Mouse (Mus musculus): ENCODE measurements around the gene Hes5.

The Hes5 gene

DNA sequence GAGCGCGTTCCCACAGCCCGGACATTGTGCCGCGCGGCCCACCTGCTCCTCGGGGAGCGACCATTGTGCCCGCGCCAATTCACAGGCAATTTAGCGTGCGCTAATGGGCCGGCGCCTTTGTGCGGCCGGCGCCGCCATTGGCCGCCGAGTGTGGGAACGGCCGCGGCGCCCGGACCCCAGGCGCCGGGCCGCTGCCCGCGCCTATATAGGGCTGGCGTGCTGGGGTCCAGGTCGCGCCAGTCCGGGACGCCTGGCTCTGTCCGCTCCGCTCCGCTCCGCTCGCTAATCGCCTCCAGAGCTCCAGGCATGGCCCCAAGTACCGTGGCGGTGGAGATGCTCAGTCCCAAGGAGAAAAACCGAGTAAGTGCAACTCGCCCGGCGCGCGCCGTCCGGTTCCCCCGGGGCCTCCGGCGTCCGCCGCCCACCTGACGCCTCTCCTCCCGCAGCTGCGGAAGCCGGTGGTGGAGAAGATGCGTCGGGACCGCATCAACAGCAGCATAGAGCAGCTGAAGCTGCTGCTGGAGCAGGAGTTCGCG is at the start of gene Hes5:
Gene Hes5, plus strand, starts transcription at position 234 of the 536 bp plus-strand sequence.
- no peak for DNase-seq

- DNase-seq, result no peak
These were observed 49.1 kb upstream of the Hes5 start for GRCm38 (mm10) chr4:154911644-154912043.

DNA sequence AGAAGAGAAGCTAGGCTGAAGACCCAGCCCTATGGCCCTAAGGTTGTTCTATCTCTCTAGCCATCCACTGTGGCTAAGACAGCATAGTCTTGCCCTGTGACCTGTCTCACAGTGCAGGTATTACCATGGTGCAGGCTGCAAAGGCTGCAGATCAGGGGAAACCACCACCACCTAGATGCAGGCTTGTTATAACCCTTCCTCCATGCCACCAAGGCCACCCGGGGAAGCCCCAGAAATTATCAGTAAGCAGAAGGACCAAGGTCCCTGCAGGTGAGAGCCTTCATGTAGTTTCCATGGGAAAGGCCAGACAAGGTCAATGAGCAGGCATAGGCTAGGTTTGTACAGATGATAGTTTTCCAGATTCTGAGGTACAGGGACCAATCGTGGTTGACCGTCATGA is 46.9 kb upstream of the Hes5 start:
- DNase-seq, result no peak

DNA sequence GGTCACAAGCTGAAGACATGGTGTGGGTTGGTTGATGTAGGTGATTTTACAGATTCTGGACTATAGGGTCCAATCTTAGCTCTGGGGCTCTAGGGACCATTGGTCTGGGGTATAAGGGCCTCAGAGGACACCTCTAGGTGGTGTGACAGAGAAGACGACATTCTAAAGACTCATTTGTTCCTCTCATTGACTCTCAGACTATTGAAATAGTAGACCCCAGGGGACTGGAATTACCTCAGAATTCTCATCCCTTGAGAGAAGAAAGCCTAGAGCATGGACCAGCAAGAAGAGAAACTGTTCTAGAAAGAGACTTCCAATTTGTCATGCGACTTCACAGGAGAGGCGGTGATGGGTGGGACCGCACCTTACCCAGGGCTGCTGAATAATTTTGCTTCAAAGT is 46.5 kb upstream of the Hes5 start:
- no peak for DNase-seq

- no peak for DNase-seq
These were observed 46.0 kb upstream of the Hes5 start for GRCm38 (mm10) chr4:154914707-154915106.

DNA sequence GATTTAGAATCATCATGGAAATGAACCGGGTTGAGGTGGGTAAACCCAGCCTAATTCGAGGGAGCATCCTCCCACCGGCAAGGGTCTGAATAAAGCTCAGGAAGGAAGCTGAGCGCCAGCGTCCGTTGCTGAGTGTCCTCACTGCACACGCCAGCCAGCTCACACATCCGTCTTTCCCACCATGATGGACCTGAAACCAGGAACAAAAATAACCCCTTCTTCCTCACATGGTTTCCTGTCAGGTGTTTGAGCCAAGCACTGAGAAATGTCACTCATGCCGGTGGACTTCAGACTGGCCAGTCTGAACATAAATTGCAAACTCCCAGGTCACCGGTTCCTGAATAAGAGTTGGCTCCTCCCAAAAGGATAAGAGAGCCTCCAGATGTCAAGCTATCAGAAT is 45.4 kb upstream of the Hes5 start:
- no peak for DNase-seq

GRCm38 (mm10) chr4:154916662-154917061 is 44.1 kb upstream of the Hes5 start:
- DNase-seq, result no peak

GRCm38 (mm10) chr4:154922291-154922690 is 38.4 kb upstream of the Hes5 start:
- no peak for DNase-seq

- DNase-seq, result no peak
These were observed 37.8 kb upstream of the Hes5 start for GRCm38 (mm10) chr4:154922931-154923330.

DNA sequence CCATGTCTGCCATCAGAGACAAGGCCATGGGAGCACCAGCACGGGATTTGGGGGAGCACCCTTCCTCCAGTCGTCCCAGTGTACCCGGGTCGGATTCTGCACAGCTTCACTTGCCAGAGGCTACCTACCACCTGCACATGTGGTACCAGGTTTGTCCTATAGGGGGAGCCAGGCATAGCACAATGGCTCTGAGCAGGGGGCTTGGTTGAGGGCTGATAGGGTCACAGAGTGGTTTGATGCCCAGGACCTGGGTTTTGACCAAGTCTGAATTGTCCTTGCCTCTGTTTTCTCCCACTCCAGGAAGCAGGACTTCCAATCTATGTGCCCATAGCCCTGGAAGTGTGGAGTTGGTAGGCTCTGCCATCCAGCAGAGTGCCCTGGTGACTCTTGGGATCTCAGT is 35.3 kb upstream of the Hes5 start:
- DNase-seq, result no peak

DNA sequence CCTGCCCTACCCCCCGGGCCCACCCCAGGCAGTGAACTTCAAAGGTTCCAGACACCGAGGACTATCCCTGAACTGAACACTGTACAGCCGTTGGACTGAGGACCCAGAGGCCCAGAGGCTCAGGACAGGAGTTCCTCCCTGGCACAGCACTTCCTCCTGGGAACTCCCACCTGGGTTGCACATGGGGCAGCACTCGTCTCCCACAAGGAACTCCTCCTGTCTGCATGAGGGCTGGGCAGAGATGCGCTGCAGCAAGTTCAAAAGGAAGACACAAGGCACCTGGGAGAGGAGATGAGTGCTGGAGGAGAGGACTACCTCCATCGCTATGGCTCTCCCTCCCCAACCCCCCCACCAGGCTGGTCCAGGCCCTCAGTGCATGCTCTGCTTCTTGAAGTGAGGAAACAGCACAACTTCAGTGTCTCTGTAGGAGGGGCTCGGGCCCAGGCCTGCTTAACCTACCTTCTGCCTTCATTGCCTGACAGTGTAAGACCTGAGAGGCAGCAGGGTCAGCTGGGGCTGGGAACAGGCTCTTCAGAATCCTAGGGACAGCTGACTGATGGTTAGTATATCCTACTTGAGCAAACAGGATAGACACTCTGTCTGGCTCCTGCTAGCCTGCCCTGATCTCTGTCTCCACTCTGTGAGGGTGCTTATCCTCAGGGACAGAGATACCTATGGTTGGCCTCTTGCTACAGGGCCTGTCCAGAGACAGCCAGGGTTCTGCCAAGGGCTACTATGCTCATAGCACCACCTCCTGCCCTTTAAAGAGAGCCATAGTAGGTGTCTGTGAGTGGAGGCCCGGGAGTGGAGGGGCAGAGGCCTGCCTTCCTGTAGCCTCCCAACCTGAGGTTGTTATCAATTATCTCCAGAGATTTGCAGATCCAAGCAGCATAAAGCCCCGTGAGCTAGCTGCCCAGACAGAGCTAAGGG is 33.5 kb upstream of the Hes5 start:
- no peak for DNase-seq

DNA sequence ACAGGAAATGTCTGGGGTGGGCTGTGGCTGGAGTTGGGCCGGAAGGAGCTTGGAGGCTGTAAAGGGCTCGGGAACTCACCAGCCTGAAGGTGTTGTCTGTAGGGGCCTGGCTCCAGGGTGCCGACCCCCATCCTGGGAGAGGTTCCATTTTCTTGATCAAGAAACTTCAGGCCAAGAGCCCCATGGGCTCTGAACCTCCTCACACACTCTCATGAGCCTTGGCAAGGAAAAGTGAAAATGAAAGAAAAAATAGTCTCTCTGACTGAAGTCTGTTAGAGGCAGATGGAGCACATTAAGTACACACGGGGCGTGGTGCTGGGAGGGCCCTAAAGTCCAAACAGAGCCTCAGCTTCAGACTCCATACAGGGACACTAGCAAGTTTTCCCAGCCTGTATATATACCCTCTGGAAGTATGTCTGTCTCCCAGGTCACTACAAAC is 32.8 kb upstream of the Hes5 start:
- peak; percentile 57 for DNase-seq

- no peak for DNase-seq
These were observed 32.2 kb upstream of the Hes5 start, which contains the start of gene Tnfrsf14 for GRCm38 (mm10) chr4:154928395-154929087. Tnfrsf14 (minus strand) TSS chr4:154928563.

DNA sequence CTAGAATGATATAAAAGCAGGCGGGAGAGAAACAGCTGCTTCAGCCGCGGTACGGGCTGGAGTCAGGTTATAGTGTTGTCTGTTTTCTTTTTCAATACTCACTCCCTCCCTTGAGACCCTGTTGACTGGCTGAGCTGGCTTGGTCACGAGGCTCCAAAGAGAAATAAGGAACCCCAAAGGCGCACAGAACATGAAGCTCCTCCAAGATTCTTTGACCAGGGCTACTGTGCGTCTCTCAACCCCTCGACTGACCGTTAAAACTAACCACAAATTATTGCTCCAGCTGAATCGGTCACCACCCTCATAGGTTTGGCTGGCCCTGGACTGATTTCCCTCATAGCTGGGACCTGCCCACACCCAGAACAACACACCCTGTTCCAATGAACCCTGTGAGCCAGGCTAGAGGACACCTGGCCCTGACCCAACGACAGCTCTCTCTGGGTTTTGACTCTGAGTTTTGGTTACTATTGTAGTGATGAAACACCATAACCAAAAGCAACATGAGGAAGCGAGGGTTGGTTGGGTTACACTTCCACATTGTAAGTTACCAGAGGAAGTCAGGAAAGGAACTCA is 31.5 kb upstream of the Hes5 start:
- no peak for DNase-seq

DNA sequence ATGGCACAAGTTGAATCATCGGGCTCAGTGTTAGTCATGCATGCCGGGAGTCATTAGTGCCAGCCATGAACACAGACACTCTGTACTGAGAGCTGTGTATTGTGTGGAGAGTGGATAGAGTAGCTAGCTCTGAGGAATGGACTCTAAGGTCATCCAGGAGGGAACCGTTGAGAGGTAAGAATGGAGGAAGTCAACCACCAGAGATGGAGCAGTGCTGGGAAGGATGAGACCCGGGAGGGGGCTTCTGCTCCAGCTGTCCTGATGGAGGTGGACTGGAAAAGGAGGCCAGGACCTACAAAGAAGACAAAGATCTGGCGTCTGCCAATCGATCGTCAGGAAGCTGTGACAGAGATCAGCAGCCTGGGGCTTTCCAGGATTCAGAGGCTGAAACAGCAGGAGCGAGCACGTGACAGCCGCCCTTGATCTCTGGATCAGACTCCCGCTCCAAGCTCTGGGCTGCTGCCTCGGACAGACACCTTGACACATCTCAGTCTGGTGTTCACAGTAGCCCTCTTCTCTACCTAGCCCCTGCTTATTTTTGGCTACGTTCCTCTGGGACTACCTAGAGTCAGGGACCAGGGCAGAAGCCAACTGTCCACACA is 27.3 kb upstream of the Hes5 start:
- DNase-seq, result no peak

DNA sequence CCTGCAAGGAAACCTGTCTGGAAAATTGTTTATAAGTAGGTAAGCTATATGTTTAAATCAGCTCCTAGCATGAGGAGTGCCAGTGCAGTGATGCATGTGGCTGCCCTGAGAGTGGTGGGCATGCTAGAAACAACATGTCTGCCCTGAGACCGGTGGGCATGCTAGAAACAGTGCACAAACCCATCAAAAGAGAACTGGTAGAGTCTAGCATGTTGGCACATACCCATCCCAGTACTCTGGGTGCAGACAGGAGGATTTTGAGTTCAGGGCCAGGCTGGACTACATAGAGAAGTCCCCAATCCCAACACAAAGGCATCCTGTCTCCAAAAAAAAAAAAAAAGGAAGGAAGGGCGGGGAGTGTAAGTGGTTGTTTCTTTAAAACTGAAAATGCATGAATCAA is 25.9 kb upstream of the Hes5 start:
- DNase-seq, result no peak

- no peak for DNase-seq
These were observed 24.9 kb upstream of the Hes5 start for GRCm38 (mm10) chr4:154935788-154936187.

DNA sequence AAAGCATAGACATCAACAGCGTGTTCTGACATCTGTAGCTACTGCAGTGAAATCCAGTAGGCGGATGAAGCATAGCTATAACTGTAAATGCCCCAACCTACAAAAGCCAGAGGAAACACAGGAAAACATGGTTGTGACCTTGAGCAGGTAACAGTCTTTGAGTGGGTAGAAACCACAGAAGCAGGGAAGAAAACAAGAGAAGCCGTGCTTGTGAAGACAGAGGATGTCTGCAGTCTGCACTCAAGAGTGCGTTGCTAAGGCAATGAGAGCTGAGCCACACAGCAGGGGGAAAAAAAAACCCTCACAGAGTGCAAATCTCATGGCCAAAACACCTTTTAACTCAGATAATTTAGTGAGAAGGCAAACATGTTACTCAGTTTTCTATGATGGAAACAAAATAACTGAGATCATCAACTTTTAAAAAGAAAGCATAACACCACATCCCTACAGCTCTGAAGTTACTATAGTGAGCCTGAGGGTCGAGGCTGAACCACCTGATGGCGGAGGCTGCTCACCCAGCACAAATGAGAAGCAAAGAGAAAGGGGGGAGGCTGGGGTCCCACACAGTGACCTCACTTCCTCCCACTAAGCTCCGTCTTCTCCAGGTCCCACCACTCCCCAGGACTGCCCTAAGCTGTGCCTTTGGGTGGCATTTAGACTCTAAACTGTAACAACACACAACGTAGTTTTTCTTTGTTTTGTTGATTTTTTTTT is 24.0 kb upstream of the Hes5 start:
- no peak for DNase-seq

DNA sequence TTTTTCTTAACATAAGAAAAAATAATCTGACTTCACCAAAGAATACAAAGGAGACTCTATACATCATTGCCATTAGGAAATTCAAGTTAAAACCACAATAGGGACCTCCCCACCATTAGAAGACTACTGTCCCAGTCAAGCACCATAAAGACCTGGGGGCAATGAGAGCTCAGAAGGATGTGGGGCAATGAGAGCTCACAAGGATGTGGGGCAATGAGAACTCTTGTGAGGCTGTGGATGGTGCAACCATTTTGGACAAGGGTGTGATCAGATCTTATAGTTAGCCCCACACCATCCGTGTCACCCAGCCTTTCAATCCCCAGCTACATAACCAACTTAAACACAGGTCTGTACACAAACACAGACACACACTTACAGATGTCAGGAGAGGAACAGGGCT is 23.0 kb upstream of the Hes5 start:
- DNase-seq, result no peak

- no peak for DNase-seq
These were observed 20.6 kb upstream of the Hes5 start for GRCm38 (mm10) chr4:154940156-154940555.

GRCm38 (mm10) chr4:154941831-154942230 is 18.9 kb upstream of the Hes5 start:
- no peak for DNase-seq

DNA sequence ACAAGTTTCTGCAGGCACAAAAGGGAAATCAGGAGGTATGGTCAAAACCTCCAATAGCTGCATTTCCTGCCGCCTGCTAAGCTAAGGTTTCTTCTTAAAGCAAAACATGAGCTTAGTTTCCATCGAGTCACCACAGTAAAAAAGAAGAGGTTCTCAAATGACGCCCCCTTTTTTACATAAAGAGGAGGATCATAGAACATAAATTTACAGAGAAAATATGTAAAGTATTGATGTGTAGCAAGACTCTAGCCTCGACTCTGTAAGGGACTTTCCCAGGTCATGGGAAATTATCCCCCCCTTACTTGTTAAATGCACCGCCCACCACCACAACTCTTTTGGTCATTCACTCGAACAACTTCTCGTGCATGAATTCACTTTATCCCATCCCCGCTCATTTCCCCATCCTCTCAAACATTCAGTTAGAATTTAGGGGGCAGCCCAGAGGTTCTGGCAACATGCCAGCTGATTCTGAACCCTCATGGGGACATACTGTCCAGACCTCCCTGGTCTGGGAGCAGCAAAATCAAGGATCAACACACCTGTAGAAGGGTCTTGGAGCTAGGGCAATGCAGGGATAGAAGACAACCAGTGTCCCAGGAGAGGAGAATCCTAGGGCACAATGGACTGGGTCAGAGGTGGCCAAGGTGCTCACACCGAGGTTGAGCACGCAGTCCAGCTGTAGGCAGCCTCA is 17.9 kb upstream of the Hes5 start:
- DNase-seq, result no peak
